Mouse (Mus musculus): ENCODE data around the gene Cgn. TPM values are rescaled to one million over a fixed set of nuclear protein-coding genes. Genes with fewer than 3 reads are reported as not detected.

The Cgn gene
- polyA plus RNA-seq (2015; fragmentation: Nextera tagmentation; extraction: Ambion mirVana) = 1.9 and 2.2 TPM in 2 replicates

DNA sequence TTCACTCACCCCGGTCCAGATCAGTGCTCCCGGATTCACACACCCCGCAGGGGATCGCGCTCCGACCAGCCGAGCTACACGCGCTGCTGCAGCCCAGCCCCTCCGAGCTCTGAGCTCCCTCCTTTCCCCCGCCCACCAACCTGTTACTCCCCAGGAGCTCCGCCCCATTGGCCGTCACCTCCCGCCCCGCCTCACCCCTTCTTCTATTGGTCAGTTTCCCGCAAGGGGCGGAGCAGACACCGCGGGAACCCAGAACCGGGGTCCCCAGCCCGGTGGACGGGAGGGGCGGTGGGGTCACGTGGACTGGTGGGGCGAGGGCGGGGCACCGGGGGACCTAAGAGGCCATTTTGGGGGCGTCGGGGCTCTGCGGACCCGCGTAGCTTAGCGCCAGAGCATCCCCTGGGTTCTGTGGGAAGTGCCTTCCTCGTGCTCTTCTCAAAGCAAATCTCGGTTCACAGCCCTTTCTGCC, at the start of gene Cgn:
TSS of gene Cgn (minus strand) at position 126 of the 469 bp plus-strand sequence.

Other genes with a start within 250 kb of the Cgn start
- gene Snx27, start 203.8 kb downstream of the Cgn start, polyA plus RNA-seq (2015; fragmentation: Nextera tagmentation; extraction: Ambion mirVana) = 17.0 and 19.4 TPM in 2 replicates
- gene Gm10972, start 143.4 kb downstream of the Cgn start, polyA plus RNA-seq (2015; fragmentation: Nextera tagmentation; extraction: Ambion mirVana) = not detected in 2 replicates
- gene Tuft1, start 127.6 kb downstream of the Cgn start, polyA plus RNA-seq (2015; fragmentation: Nextera tagmentation; extraction: Ambion mirVana) = 2.7 and 3.2 TPM in 2 replicates
- gene Selenbp2, start 92.9 kb downstream of the Cgn start, polyA plus RNA-seq (2015; fragmentation: Nextera tagmentation; extraction: Ambion mirVana) = 1.6 and 1.8 TPM in 2 replicates
- gene Pogz, start 51.1 kb upstream of the Cgn start, polyA plus RNA-seq (2015; fragmentation: Nextera tagmentation; extraction: Ambion mirVana) = 6.2 TPM in 2 replicates
- 256 TPM in 2 replicates for gene Psmb4, start 100.5 kb upstream of the Cgn start, polyA plus RNA-seq (2015; fragmentation: Nextera tagmentation; extraction: Ambion mirVana)
- 88.8 and 90.4 TPM in 2 replicates for gene Selenbp1, start 146.6 kb upstream of the Cgn start, polyA plus RNA-seq (2015; fragmentation: Nextera tagmentation; extraction: Ambion mirVana)
- 2.4 and 3.7 TPM in 2 replicates for gene Rfx5, start 167.6 kb upstream of the Cgn start, polyA plus RNA-seq (2015; fragmentation: Nextera tagmentation; extraction: Ambion mirVana)
- gene Pi4kb, start 188.2 kb upstream of the Cgn start, polyA plus RNA-seq (2015; fragmentation: Nextera tagmentation; extraction: Ambion mirVana) = 9.8 and 9.9 TPM in 2 replicates
- 9.0 and 9.9 TPM in 2 replicates for gene Zfp687, start 229.0 kb upstream of the Cgn start, polyA plus RNA-seq (2015; fragmentation: Nextera tagmentation; extraction: Ambion mirVana)